Mouse (Mus musculus) heart, embryonic 14.5 days (tissue): ENCODE data around the gene Il31ra. TPM values are rescaled to one million over a fixed set of nuclear protein-coding genes. Genes with fewer than 3 reads are reported as not detected.

Experiments used
- ATAC-seq: fragments of 200-750 bp; cut with Nextera tagmentation; 2 replicates; pipeline ENCODE4 v1.8.0; 2017; ENCODE audit warnings: low read depth, moderate TSS enrichment; ENCODE audit not compliant: insufficient number of reproducible peaks, insufficient read depth, low FRiP score
- H3K27ac ChIP-seq, 2 experiments: fragments of 200-500 bp in 1 of 2; fragments of 300-500 bp in 1 of 2; sonication (generic) in 1 of 2; replicated peaks in 1 of 2; 2 replicates each; pipeline ENCODE4 v1.5.1; 2012 to 2014; ENCODE audit warnings: low read depth in 2 of 2, low read length in 2 of 2, control low read depth in 1 of 2, mild to moderate bottlenecking in 1 of 2, mixed read lengths in 1 of 2; ENCODE audit not compliant: control insufficient read depth in 1 of 2, insufficient read depth in 1 of 2
- H3K27me3 ChIP-seq: fragments of 300-500 bp; sonication (generic); 2 replicates; pipeline ENCODE4 v1.6.1; 2014; ENCODE audit warnings: mild to moderate bottlenecking, low read length, control low read depth; ENCODE audit not compliant: control insufficient read depth, insufficient read depth
- H3K36me3 ChIP-seq: fragments of 300-500 bp; sonication (generic); 2 replicates; pipeline ENCODE4 v1.6.1; 2014; ENCODE audit warnings: mild to moderate bottlenecking, control low read depth, low read length, mixed read lengths; ENCODE audit not compliant: control insufficient read depth, insufficient read depth
- H3K4me1 ChIP-seq, 2 experiments: fragments of 200-500 bp in 1 of 2; fragments of 300-500 bp in 1 of 2; sonication (generic) in 1 of 2; 2 replicates each; pipeline ENCODE4 v1.6.1; 2012 to 2014; ENCODE audit warnings: low read length in 2 of 2, control low read depth in 1 of 2, mixed read lengths in 1 of 2; ENCODE audit not compliant: control insufficient read depth in 2 of 2, insufficient read depth in 2 of 2
- H3K4me2 ChIP-seq: fragments of 300-500 bp; sonication (generic); 2 replicates; pipeline ENCODE4 v1.6.1; 2014; ENCODE audit warnings: mild to moderate bottlenecking, low read length
- H3K4me3 ChIP-seq, 2 experiments: fragments of 200-500 bp in 1 of 2; fragments of 300-500 bp in 1 of 2; sonication (generic) in 1 of 2; 2 replicates each; pipeline ENCODE4 v1.5.1; 2012 to 2014; ENCODE audit warnings: low read length in 2 of 2, mild to moderate bottlenecking in 2 of 2, control low read depth in 1 of 2, low read depth in 1 of 2, moderate library complexity in 1 of 2; ENCODE audit not compliant: control insufficient read depth in 1 of 2, insufficient read depth in 1 of 2
- H3K9ac ChIP-seq: fragments of 300-500 bp; sonication (generic); 2 replicates; pipeline ENCODE4 v1.6.1; 2014; ENCODE audit warnings: mild to moderate bottlenecking, low read length
- H3K9me3 ChIP-seq: fragments of 300-500 bp; sonication (generic); 2 replicates; pipeline ENCODE4 v1.6.1; 2016; ENCODE audit warnings: low read length, control low read depth; ENCODE audit not compliant: control insufficient read depth
- WGBS: fragments of 180-500 bp; shearing (Covaris S2); extraction: QIAGEN DNeasy Blood & Tissue Kit; methylation state at CpG from one replicate; pipeline ENCODE4 v1.1.7; 2014; 5-methylcytosine and 5-hydroxymethylcytosine counted together
- polyA plus RNA-seq: library from polyadenylated mRNA; unstranded; fragments of >200 nt; fragmentation: Nextera tagmentation; extraction: Ambion mirVana; gene quantifications from 2 replicates; pipeline ENCODE4 v1.2.1, GENCODE M21; 2014

The Il31ra gene
- polyA plus RNA-seq, 1 experiment from 2014 or later: 0.34 TPM

- Histone ChIP-seq H3K27ac (no peak overlapping the region), H3K4me2 (no peak overlapping the region), H3K36me3 (no peaks in the 10 kb centered on the region), H3K4me3 (no peak overlapping the region), H3K4me1 (no peaks in the 10 kb centered on the region), H3K9ac (no peak overlapping the region), H3K27me3 (no peaks in the 10 kb centered on the region), H3K9me3 (no peaks in the 10 kb centered on the region)
- ATAC-seq: no peak
- WGBS: 79% methylated on average over 3 of the region's 3 CpGs
Measured at GRCm38 (mm10) chr13:112621592-112621991, 27.4 kb upstream of the Il31ra start.

GRCm38 (mm10) chr13:112608606-112609005 is 14.4 kb upstream of the Il31ra start:
- Histone ChIP-seq H3K36me3 (no peaks in the 10 kb centered on the region), H3K4me2 (no peak overlapping the region), H3K27me3 (no peaks in the 10 kb centered on the region), H3K27ac (no peak overlapping the region), H3K4me3 (no peak overlapping the region), H3K9ac (no peak overlapping the region), H3K4me1 (no peaks in the 10 kb centered on the region), H3K9me3 (no peaks in the 10 kb centered on the region)
- ATAC-seq: no peak
- 85% methylated on average over 3 of the region's 3 CpGs for WGBS

- no peaks in the 10 kb centered on the region for H3K4me1 ChIP-seq
- ATAC-seq: no peak
- no peaks in the 10 kb centered on the region for H3K9me3 ChIP-seq
- H3K27me3 ChIP-seq: no peaks in the 10 kb centered on the region
- no peak overlapping the region for H3K4me3 ChIP-seq
- H3K4me2 ChIP-seq: no peak overlapping the region
- no peaks in the 10 kb centered on the region for H3K36me3 ChIP-seq
- no peak overlapping the region for H3K9ac ChIP-seq
- WGBS: 56% methylated on average over 4 of the region's 4 CpGs
- H3K27ac ChIP-seq: no peak overlapping the region
Measured at GRCm38 (mm10) chr13:112604411-112604810, 10.3 kb upstream of the Il31ra start.

GRCm38 (mm10) chr13:112603839-112604238 is 9.7 kb upstream of the Il31ra start:
- no peaks in the 10 kb centered on the region for H3K36me3 ChIP-seq
- H3K9ac ChIP-seq: no peak overlapping the region
- H3K4me2 ChIP-seq: no peak overlapping the region
- no peaks in the 10 kb centered on the region for H3K9me3 ChIP-seq
- no peaks in the 10 kb centered on the region for H3K4me1 ChIP-seq
- H3K27ac ChIP-seq: no peak overlapping the region
- 68% methylated on average over 1 of the region's 1 CpGs for WGBS
- no peak overlapping the region for H3K4me3 ChIP-seq
- H3K27me3 ChIP-seq: no peaks in the 10 kb centered on the region
- ATAC-seq: no peak

- H3K36me3 ChIP-seq: no peaks in the 10 kb centered on the region
- no peak overlapping the region for H3K4me2 ChIP-seq
- no peak overlapping the region for H3K4me3 ChIP-seq
- ATAC-seq: no peak
- H3K9me3 ChIP-seq: no peaks in the 10 kb centered on the region
- no peaks in the 10 kb centered on the region for H3K4me1 ChIP-seq
- H3K9ac ChIP-seq: no peak overlapping the region
- WGBS: 84% methylated on average over 2 of the region's 2 CpGs
- no peak overlapping the region for H3K27ac ChIP-seq
- H3K27me3 ChIP-seq: no peaks in the 10 kb centered on the region
Measured at GRCm38 (mm10) chr13:112602607-112603006, 8.4 kb upstream of the Il31ra start.

GRCm38 (mm10) chr13:112590254-112590653 is 3.9 kb downstream of the Il31ra start:
- WGBS: 23% methylated on average over 2 of the region's 2 CpGs

GRCm38 (mm10) chr13:112589625-112590024 is 4.5 kb downstream of the Il31ra start:
- no peak for ATAC-seq
- H3K27ac ChIP-seq: no peak overlapping the region
- H3K27me3 ChIP-seq: no peaks in the 10 kb centered on the region
- H3K4me2 ChIP-seq: no peak overlapping the region
- no peak overlapping the region for H3K9ac ChIP-seq
- no peaks in the 10 kb centered on the region for H3K9me3 ChIP-seq
- no peaks in the 10 kb centered on the region for H3K4me1 ChIP-seq
- no peaks in the 10 kb centered on the region for H3K36me3 ChIP-seq
- no peak overlapping the region for H3K4me3 ChIP-seq

More at GRCm38 (mm10) chr13:112590254-112590653, 3.9 kb downstream of the Il31ra start:
- no peaks in the 10 kb centered on the region for H3K27me3 ChIP-seq
- no peak for ATAC-seq
- H3K36me3 ChIP-seq: no peaks in the 10 kb centered on the region
- H3K4me3 ChIP-seq: no peak overlapping the region
- H3K4me1 ChIP-seq: no peaks in the 10 kb centered on the region
- H3K27ac ChIP-seq: no peak overlapping the region
- no peaks in the 10 kb centered on the region for H3K9me3 ChIP-seq
- H3K9ac ChIP-seq: no peak overlapping the region
- no peak overlapping the region for H3K4me2 ChIP-seq

- H3K9ac ChIP-seq: no peak overlapping the region
- H3K4me3 ChIP-seq: no peak overlapping the region
- ATAC-seq: no peak
- no peaks in the 10 kb centered on the region; a peak in 1 of 4 replicates for H3K4me1 ChIP-seq
- H3K27ac ChIP-seq: no peak overlapping the region
- H3K9me3 ChIP-seq: no peaks in the 10 kb centered on the region
- H3K4me2 ChIP-seq: no peak overlapping the region
- no peaks in the 10 kb centered on the region for H3K36me3 ChIP-seq
- WGBS: 49% methylated on average over 7 of the region's 7 CpGs
- H3K27me3 ChIP-seq: no peaks in the 10 kb centered on the region
Measured at GRCm38 (mm10) chr13:112584556-112585237, 9.5 kb downstream of the Il31ra start.
